Mouse (Mus musculus) layer of hippocampus, adult 18-20 months (tissue): ENCODE results near the gene Bbs9. TPM values are rescaled to one million over a fixed set of nuclear protein-coding genes. Genes with fewer than 3 reads are reported as not detected.
"Not testable (repeated sequence)": the region's sequence is repeated elsewhere in the genome, so short reads cannot be mapped to it uniquely, and the experiment has no call there.

Experiments
- DNase-seq, 2 experiments: peaks; one replicate each; pipeline ENCODE4 v3.0.0; 2022; ENCODE audit warnings: low spot score in 2 of 2
- long read RNA-seq: library from polyadenylated mRNA; stranded (forward); transcript quantifications from one replicate; pipeline ENCODE4 v2.0.0, GENCODE M21; 2021
- total RNA-seq, 2 experiments: library from RNA; stranded (reverse); gene quantifications; 2 replicates each; pipeline ENCODE4 v1.2.3; 2021

Bbs9 gene
- total RNA-seq, result 10 to 100 TPM; 32.5 to 34.8 TPM
- long read RNA-seq, partial matches to known transcripts, result 1 of 8 reads
- long read RNA-seq, other reads (novel, unspliced or antisense), result 3 of 8 reads

DNA sequence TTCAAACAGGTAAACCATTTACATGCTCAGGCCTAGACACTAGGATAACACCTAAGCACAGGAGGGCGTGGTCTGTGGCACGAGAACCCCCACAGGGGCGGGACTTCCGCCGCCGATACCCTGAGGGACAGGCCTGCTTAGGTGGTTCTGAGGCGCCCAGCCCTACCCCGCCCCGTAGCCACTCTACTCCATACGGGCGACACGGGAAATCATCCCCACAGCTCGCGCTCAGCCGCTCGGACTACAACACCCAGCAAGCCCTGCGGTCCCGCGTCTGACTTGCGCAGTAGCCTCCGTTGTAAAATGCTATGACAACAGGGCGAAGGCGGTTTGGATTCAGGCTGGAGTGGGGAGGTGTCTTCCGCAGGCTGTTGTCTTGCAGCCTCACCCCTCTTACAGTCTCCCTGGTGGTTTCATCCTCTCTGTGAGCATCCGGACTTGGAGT, at the start of gene Bbs9:
Gene Bbs9, plus strand, starts transcription at position 292 of the 445 bp plus-strand sequence.
- DNase-seq, result peak; percentile 96 to 97

DNA sequence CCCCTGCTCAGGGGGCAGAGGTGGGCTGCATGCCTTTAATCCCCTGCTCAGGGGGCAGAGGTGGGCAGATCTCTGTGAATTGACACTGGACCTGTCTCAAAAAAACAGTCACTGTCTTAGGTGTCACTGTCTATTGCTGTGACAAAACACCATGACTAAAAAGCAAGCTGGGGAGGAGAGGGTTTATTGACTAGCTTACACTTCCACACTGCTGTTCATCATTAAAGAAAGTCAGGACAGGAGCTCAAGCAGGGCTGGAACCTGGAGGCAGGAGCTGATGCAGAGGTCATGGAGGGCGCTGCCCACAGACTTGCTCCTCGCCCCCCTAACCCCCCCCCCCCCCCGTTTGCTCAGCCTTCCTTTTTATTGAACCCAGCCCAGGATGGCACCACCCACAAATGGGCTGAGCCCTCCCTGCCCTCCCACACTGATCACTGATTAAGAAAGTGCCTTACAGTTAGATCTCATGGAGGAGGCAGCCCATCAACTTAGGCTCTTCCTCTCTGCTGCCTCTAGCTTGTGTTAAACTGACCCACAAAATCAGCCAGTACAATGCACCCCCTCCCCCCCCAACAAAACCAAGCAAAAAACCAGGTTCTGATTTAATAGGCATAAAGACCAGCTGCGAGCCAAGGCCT, 47.4 kb upstream of the Bbs9 start:
- no peak for DNase-seq

DNA sequence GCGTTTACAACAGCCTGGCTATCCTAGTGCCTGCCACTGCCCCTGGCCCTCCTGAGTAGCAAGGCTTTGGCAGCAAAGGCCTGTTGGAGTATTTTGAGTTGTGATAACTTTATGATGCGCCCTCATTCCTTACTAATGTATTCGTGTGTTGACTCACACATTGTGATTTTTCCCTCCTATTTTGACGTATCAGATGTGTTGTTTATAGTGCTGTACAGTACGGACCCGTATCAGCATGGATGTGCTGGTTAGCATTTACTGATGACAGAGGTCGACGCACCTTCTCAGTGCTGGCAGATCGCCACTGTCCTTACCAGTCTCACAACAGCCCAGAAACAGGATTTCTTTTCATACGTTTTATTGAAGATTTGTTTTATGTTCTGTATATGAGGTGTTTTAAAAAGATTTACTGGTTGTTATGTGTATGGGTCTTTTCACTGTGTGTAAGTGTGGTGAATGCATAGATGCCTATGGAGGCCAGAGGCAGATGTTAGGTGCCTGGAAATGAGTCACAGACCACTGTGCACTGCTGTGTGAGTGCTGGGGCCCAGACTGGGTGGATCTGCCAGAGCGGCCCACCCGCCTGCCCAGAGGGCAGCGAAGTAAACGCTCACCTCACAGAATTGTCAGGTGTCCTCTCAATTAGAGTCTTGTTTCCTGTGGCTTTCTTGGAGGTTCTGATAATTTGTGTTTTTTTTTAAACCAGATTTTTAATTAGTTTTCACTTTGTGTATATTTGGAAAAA, 46.7 kb upstream of the Bbs9 start:
- no peak for DNase-seq

DNA sequence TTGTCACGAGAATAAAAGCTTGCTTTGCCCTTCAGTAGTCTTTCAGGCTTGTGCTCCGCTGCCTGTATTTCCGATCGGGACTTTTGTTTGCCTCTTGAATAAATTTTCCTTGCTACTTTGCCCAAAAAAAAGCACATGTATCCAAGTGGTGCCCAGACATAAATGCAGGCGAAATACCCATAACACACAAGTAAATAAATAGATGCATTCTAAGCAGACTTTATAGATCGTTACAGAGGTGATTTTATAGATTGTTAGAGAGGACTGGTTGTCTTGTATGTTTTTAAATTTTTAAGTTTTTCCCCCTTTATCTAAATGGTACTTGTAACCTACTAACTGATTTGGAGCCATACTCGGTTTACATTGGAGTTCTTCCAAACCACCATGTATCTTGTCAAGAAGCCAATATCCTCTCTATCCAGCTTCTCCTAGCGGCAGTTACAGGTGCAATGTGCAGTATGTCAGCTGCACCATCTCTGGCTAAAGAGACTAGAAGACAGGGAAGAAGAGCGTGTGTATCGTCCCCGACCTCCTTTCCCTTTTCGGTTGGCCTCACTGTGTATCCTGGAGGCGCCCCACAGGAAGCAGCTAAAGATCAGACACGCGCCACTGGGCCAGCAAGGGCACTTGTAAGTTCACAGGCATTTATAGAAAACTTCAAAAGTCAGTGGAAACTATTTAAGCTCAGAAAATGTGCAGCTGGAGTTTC, 45.8 kb upstream of the Bbs9 start:
- no peak for DNase-seq

DNA sequence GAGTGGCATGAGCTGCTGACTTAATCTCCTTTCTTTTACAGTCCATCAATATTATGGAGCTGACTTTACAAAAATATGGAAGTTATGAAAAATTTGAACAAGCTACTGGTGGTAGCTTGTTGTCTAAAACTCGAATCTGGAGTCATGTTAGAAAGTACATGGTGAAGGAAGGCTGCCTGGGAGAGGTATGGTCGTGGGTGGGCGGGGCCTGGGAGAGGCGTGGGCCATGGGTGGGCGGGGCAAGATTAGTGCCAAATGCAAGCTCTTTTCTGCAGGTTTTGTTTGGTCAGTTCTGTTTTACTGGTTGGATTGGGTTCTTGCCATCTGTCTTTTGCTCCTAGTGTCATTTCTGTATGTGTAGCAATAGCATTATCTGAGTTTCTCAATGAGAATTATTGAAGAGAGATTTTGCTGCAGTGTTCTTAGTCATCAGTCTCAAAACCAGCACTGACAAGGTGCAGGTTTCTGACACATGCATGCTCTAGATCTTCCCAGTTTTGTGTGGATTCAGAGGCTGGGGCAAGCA, 45.1 kb upstream of the Bbs9 start:
- no peak for DNase-seq

DNA sequence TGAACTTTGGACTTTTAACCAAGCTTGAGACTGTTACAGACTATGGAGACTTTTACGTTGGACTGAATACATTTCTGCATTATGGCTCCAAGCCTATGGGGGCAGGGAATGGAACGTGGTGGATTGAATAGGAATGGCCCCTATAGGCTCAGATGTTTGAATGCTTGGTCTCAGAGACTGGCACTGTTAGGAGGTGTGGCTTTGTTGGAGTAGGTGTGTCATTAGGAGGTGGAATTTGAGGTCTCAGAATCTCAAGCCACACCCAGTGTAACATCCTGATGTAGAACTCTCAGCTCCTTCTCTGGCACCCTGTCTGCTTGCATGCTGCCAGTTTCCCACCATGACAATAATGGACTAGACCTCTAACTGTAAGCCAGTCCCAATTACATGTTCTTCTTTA, 42.3 kb upstream of the Bbs9 start:
- DNase-seq, result no peak

- DNase-seq, result no peak
Observed at GRCm38 (mm10) chr9:22434101-22434500, 41.4 kb upstream of the Bbs9 start.

DNA sequence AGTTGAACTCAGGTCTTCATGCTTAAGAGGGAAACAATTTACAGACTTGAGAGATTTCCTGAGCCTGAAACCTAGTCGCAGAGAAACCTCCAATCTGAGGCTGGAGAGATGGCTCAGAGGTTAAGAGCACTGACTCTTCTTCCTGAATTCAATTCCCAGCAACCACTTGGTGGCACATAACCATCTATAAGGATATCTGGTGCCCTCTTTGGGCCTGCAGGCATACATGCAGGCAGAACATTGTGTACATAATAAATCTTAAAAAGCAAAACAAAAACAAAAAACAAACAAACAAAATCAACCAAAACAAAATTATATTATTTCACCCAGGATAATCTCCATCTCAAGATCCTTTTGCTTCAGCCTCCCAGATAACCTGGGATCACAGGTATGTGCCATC, 36.7 kb upstream of the Bbs9 start:
- DNase-seq, result no peak

DNA sequence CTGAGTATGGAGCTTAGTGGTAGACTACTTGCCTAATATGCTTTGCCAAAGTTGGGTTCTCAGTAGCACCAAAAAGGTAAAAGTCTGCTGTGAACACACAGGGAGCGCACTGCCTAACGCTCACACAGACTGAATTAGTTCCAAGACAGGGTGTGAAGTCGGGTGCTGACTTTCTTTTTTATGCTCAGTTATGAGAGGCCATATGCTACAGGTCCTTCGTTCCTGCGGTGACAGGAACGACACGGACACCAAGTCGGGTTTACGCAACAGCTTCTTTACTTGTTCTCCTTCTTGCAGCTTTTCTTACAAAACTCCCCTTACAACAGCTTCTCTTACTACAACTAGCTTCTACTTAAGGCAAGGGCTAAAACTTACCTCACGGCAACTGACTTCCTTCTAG, 32.4 kb upstream of the Bbs9 start:
- no peak for DNase-seq

- no peak for DNase-seq
Observed at GRCm38 (mm10) chr9:22445123-22445522, 30.4 kb upstream of the Bbs9 start.

GRCm38 (mm10) chr9:22447213-22447612, 28.3 kb upstream of the Bbs9 start:
- DNase-seq, result no peak

DNA sequence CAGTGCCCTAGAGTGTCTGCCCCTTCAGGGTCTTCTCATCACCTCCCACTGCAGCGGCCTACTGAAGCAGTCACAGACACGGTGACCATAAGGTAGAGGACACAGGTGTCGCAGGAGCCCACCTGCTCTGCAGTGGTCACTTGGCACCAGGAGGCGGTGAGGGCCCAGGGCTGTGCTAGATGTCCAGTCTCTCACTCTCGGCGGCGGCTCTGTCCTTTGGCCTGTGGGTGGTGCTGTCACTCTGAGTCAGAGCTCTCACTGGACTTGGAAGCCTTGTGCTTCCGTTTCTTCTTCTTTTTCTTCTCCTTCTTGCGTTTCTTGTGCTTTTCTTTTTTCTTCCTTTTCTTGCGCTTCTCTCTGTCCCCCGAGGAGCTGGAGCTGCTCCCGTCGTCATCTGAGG, 27.1 kb upstream of the Bbs9 start:
- DNase-seq, result no peak

GRCm38 (mm10) chr9:22449209-22449608, 26.3 kb upstream of the Bbs9 start:
- DNase-seq, result no peak

DNA sequence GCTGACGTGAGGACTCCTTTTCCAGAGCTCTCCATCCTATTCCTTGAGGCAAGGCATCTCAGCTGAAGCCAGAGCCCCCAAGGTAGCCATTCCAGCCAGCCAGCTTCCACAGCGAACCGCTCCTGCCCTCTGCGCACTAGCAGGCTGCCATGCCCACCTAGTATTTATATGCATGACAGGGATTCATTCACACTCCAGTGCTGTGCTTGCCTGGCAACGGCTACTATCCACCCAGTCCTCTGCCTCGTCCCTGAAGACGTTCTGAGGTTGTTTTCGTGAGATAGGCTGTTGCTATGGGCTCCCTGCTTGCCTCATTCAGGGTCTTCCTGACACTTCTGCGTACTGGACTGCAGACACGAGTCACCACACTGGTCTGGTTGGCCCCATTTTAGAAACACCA, 22.8 kb upstream of the Bbs9 start:
- DNase-seq, result no peak

- DNase-seq, result peak in 1 of 2 experiments; percentile 15
Observed at GRCm38 (mm10) chr9:22453501-22453924, 22.0 kb upstream of the Bbs9 start.

GRCm38 (mm10) chr9:22453990-22454389, 21.5 kb upstream of the Bbs9 start, which contains the start of gene Gm17545:
Gene Gm17545 (plus strand): TSS chr9:22454290.
- DNase-seq, result not testable (repeated sequence)

DNA sequence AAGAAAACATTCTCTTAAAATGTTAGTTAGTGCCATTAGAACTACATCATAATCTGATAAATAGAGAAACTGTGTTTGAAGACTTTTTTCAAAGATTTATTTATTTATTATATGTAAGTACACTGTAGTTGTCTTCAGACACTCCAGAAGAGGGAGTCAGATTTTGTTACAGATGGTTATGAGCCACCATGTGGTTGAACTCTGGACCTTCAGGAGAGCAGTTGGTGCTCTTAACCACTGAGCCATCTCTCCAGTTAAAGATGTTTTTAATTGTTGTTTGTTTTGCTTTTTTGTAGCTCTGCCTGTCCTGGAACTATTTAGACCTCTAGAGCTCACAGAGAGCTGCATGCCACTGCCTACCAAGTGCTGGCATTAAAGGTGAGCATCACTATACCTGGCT, 20.5 kb upstream of the Bbs9 start:
- no peak for DNase-seq

DNA sequence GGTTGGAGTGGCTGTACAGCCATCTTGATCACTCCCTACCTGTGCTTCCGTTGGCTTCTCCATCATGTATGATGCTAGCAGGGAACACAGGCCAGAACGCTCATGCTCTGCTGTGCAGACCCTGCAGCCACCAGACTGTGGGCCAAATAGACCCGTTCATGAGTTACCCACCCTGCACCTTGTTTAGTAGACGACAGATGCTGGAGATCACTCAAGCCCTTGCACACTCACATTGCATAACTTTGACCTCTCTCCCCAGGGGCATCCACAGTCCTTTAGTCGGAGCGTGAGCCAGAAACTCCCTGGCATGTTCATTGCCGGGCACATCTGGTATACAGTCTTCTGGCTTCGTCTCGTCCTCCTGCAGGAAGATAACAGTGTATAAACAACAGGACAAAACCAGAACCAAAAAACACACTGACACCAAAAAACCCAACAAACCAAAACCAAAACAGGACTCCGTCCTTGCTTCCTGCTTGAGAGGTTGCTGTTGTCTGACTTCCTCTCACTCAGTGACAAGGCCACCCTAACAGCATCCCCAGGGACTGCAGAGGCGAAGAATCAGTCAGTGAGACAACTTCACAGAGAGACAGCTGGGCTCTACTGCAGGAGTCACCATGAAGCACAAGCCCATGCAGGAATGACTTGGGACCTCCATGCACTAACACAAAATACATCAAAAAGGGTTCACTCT, 18.2 kb upstream of the Bbs9 start:
- DNase-seq, result no peak

DNA sequence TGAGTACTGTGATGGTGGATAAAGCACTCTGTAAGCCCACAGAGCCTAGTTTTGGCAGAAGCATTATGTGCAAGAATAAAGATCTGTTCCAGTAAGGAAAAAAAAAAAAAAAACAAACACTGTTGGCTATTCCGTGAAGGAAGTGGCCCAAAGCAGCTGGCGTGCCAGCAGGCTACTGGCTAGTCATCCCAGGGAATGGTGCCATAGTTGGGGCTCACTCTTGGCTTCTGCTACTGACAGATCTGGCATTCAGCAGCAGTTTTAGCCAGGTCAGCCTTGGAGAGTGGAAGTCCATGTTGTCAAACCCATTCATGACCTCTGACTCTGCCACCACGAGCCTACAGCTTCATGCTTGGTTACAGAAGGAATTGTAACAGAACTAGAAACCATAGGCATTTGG, 13.6 kb upstream of the Bbs9 start:
- peak; percentile 25 to 57 for DNase-seq

DNA sequence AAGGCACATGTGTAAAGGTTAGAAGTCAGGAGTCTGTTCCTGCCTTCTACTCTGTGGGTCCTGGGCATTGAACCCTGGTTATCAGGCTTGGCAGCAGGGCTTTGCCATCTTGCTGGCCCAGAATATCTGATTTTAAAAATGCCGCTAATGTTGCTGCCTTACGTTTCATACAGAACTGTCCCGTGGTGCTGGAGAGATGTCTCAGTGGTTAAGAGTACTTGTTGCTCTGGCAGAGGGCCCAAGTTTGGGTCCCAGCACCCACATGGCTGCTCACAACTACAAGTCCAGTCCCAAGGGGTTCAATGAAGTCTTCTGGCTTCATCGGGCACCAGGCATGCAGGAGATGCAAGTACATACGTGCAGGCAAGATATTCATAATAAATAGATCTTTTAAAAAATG, 9.3 kb upstream of the Bbs9 start:
- DNase-seq, result no peak
